Mouse (Mus musculus) MEL (cell line): Measurements from ENCODE around the gene Spata21. TPM values are rescaled to one million over a fixed set of nuclear protein-coding genes. Genes with fewer than 3 reads are reported as not detected.

ENCODE experiments used
- DNase-seq: peaks from one replicate; pipeline ENCODE4 v3.0.0; 2011; ENCODE audit warnings: low read depth, low spot score
- H3K27ac ChIP-seq: 2 replicates; pipeline ENCODE4 v1.5.1; 2012; ENCODE audit warnings: low read depth, mild to moderate bottlenecking, control low read depth, low read length, moderate library complexity; ENCODE audit not compliant: control insufficient read depth
- H3K27me3 ChIP-seq, 2 experiments: fragments of 150-350 bp in 1 of 2; sonication (generic) in 1 of 2; 2 replicates each; pipeline ENCODE4 v1.6.1; 2012; ENCODE audit warnings: low read length in 2 of 2, mild to moderate bottlenecking in 2 of 2, improper control_type of control experiment in 1 of 2, moderate library complexity in 1 of 2; ENCODE audit not compliant: insufficient read depth in 2 of 2, control insufficient read depth in 1 of 2
- H3K36me3 ChIP-seq, 2 experiments: 2 replicates each; pipeline ENCODE4 v1.6.1; 2012 to 2014; ENCODE audit warnings: low read length in 2 of 2, improper control_type of control experiment in 1 of 2, inconsistent platforms in 1 of 2, mild to moderate bottlenecking in 1 of 2; ENCODE audit not compliant: insufficient read depth in 2 of 2, control insufficient read depth in 1 of 2
- H3K4me1 ChIP-seq, 2 experiments: fragments of 150-350 bp in 1 of 2; sonication (generic) in 1 of 2; 2 replicates each; pipeline ENCODE4 v1.6.1; 2012; ENCODE audit warnings: low read length in 2 of 2, improper control_type of control experiment in 1 of 2, mild to moderate bottlenecking in 1 of 2; ENCODE audit not compliant: insufficient read depth in 2 of 2, control insufficient read depth in 1 of 2
- H3K4me3 ChIP-seq, 2 experiments: fragments of 150-350 bp in 1 of 2; sonication (generic) in 1 of 2; 2 replicates each; pipeline ENCODE4 v1.5.1; 2012; ENCODE audit warnings: low read depth in 2 of 2, low read length in 2 of 2, mild to moderate bottlenecking in 2 of 2, moderate library complexity in 2 of 2, control low read depth in 1 of 2, improper control_type of control experiment in 1 of 2; ENCODE audit not compliant: control insufficient read depth in 1 of 2, insufficient read depth in 1 of 2
- H3K79me2 ChIP-seq: 2 replicates; pipeline ENCODE4 v1.6.1; 2012; ENCODE audit warnings: mild to moderate bottlenecking, low read length, moderate library complexity; ENCODE audit not compliant: control insufficient read depth, poor library complexity, insufficient read depth
- H3K9ac ChIP-seq: 2 replicates; pipeline ENCODE4 v1.6.1; 2012; ENCODE audit warnings: low read depth, mild to moderate bottlenecking, control low read depth, low read length, moderate library complexity; ENCODE audit not compliant: control insufficient read depth, poor library complexity, severe bottlenecking
- H3K9me3 ChIP-seq: fragments of 150-350 bp; sonication (generic); replicated peaks from 2 replicates; pipeline ENCODE4 v1.6.1; 2012; ENCODE audit warnings: mild to moderate bottlenecking, low read length, improper control_type of control experiment, moderate library complexity; ENCODE audit not compliant: insufficient read depth
- CHD1 ChIP-seq: IDR thresholded peaks from 2 replicates; pipeline ENCODE4 v1.6.1; 2012; ENCODE audit warnings: low read depth, mild to moderate bottlenecking, inconsistent platforms, low read length, improper control_type of control experiment
- EP300 ChIP-seq, 2 experiments: IDR thresholded peaks; 2 replicates each; pipeline ENCODE4 v1.6.1; 2011; ENCODE audit warnings: improper control_type of control experiment in 2 of 2, low read length in 2 of 2, low read depth in 1 of 2, mild to moderate bottlenecking in 1 of 2
- ETS1 ChIP-seq: IDR thresholded peaks from 2 replicates; pipeline ENCODE4 v1.6.1; 2012; ENCODE audit warnings: low read depth, mild to moderate bottlenecking, inconsistent platforms, low read length, improper control_type of control experiment, moderate library complexity
- GABPA ChIP-seq: IDR thresholded peaks from 2 replicates; pipeline ENCODE4 v1.6.1; 2012; ENCODE audit warnings: low read depth, mild to moderate bottlenecking, inconsistent platforms, low read length, improper control_type of control experiment, moderate library complexity
- KAT2A ChIP-seq: conservative IDR thresholded peaks from 2 replicates; pipeline ENCODE4 v1.6.1; 2012; ENCODE audit warnings: low read depth, low read length, improper control_type of control experiment, inconsistent platforms
- MAX ChIP-seq: IDR thresholded peaks from 2 replicates; pipeline ENCODE4 v1.6.1; 2011; ENCODE audit warnings: low read length, improper control_type of control experiment
- MAZ ChIP-seq: IDR thresholded peaks from 2 replicates; pipeline ENCODE4 v1.6.1; 2012; ENCODE audit warnings: low read depth, mild to moderate bottlenecking, inconsistent platforms, low read length, improper control_type of control experiment
- MEF2A ChIP-seq: IDR thresholded peaks from 2 replicates; pipeline ENCODE4 v1.6.1; 2014; ENCODE audit warnings: low read depth, mild to moderate bottlenecking, inconsistent platforms, low read length, improper control_type of control experiment; ENCODE audit not compliant: poor library complexity, insufficient replicate concordance, severe bottlenecking; ENCODE audit errors: extremely low read depth
- MXI1 ChIP-seq: IDR thresholded peaks from 2 replicates; pipeline ENCODE4 v1.6.1; 2011; ENCODE audit warnings: mild to moderate bottlenecking, low read depth, low read length, improper control_type of control experiment
- NRF1 ChIP-seq: IDR thresholded peaks from 2 replicates; pipeline ENCODE4 v1.6.1; 2014; ENCODE audit warnings: low read depth, mild to moderate bottlenecking, inconsistent platforms, low read length, improper control_type of control experiment, moderate library complexity; ENCODE audit not compliant: poor library complexity, insufficient read depth, severe bottlenecking
- POLR2A ChIP-seq, 2 experiments: IDR thresholded peaks; 2 replicates each; pipeline ENCODE4 v1.6.1; 2011 to 2012; ENCODE audit warnings: low read length in 2 of 2, mild to moderate bottlenecking in 2 of 2, control low read depth in 1 of 2, improper control_type of control experiment in 1 of 2, low read depth in 1 of 2, moderate library complexity in 1 of 2; ENCODE audit not compliant: control insufficient read depth in 1 of 2, insufficient read depth in 1 of 2, poor library complexity in 1 of 2
- RAD21 ChIP-seq: IDR thresholded peaks from 2 replicates; pipeline ENCODE4 v1.6.1; 2011; ENCODE audit warnings: mild to moderate bottlenecking, low read depth, low read length, improper control_type of control experiment
- RCOR1 ChIP-seq: IDR thresholded peaks from 2 replicates; pipeline ENCODE4 v1.6.1; 2012; ENCODE audit warnings: low read depth, mild to moderate bottlenecking, inconsistent platforms, low read length, improper control_type of control experiment
- SIN3A ChIP-seq: IDR thresholded peaks from 2 replicates; pipeline ENCODE4 v1.6.1; 2012; ENCODE audit warnings: low read length, improper control_type of control experiment, inconsistent platforms
- SMC3 ChIP-seq: IDR thresholded peaks from 2 replicates; pipeline ENCODE4 v1.6.1; 2011; ENCODE audit warnings: low read depth, low read length, improper control_type of control experiment
- TAL1 ChIP-seq: IDR thresholded peaks from 2 replicates; pipeline ENCODE4 v1.6.1; 2012; ENCODE audit warnings: mild to moderate bottlenecking, inconsistent platforms, low read length, moderate library complexity, mixed read lengths
- TBP ChIP-seq: IDR thresholded peaks from 2 replicates; pipeline ENCODE4 v1.8.0; 2011; ENCODE audit warnings: low read depth, low read length, improper control_type of control experiment
- TCF12 ChIP-seq: IDR thresholded peaks from 2 replicates; pipeline ENCODE4 v1.6.1; 2014; ENCODE audit warnings: low read depth, mild to moderate bottlenecking, inconsistent platforms, low read length, improper control_type of control experiment, moderate library complexity
- UBTF ChIP-seq: IDR thresholded peaks from 2 replicates; pipeline ENCODE4 v1.6.1; 2012; ENCODE audit warnings: low read depth, mild to moderate bottlenecking, inconsistent platforms, low read length, improper control_type of control experiment, moderate library complexity, borderline replicate concordance; ENCODE audit not compliant: insufficient read depth
- USF1 ChIP-seq: IDR thresholded peaks from 2 replicates; pipeline ENCODE4 v1.6.1; 2014; ENCODE audit warnings: low read depth, mild to moderate bottlenecking, inconsistent platforms, low read length, improper control_type of control experiment, moderate library complexity
- ZMIZ1 ChIP-seq: IDR thresholded peaks from 2 replicates; pipeline ENCODE4 v1.6.1; 2012; ENCODE audit warnings: low read depth, mild to moderate bottlenecking, inconsistent platforms, low read length, improper control_type of control experiment, moderate library complexity
- polyA plus RNA-seq, 2 experiments: library from polyadenylated mRNA; stranded (reverse) in 1 of 2; unstranded in 1 of 2; fragments of >175 nt in 1 of 2; fragments of >200 nt in 1 of 2; gene quantifications; 2 replicates each; pipeline versions ENCODE4 v1.2.1 to v1.2.4; 2012; ENCODE audit warnings: low replicate concordance in 2 of 2, low read depth in 1 of 2; ENCODE audit not compliant: insufficient read length in 2 of 2, insufficient read depth in 1 of 2, missing spikeins in 1 of 2
- total RNA-seq: library from RNA; depleted of rRNA; stranded (reverse); fragments of 300-350 nt; gene quantifications from 2 replicates; pipeline ENCODE4 v1.2.3, GENCODE M21; 2012

Gene Spata21
- total and polyA plus RNA-seq, 3 experiments: not detected

DNA sequence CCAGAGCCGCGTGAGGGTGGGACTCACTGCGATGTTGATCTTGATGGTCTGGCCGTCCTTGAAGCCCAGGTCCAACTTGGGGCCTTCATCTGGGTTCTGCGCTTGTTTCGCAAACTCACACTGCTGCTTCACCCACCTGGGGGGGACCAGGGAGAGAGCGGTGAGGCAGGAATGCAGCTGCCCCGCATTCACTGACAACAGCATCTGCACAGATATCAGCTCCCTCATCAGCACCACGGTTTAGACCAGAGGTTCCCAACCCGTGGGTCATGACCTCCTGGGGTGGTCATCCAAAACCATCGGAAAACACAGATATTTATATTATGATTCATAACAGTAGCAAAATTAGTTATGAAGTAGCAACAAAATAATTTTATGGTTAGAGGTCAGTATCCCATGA, 15.6 kb upstream of the Spata21 start:
- Histone ChIP-seq H3K9ac (no peak overlapping the region), H3K4me3 (no peak overlapping the region), H3K27ac (no peak overlapping the region), H3K79me2 (peaks cover 27% of the 10 kb centered on the region), H3K9me3 (no peaks in the 10 kb centered on the region), H3K36me3 (peaks cover 2 to 33% of the 10 kb centered on the region in 2 experiments; a peak in 3 of 4 replicates), H3K4me1 (peaks cover 10 to 42% of the 10 kb centered on the region in 2 experiments), H3K27me3 (no peaks in the 10 kb centered on the region)
- no peak for DNase-seq
- no peak for TF ChIP-seq MAZ
- TF ChIP-seq MAX: no peak
- TF ChIP-seq ETS1: no peak
- no peak for TF ChIP-seq NRF1
- no peak for TF ChIP-seq RAD21
- TF ChIP-seq MEF2A: no peak
- no peak for TF ChIP-seq RCOR1
- no peak for TF ChIP-seq TBP
- TF ChIP-seq TAL1: no peak
- no peak for TF ChIP-seq UBTF
- no peak for TF ChIP-seq CHD1
- TF ChIP-seq SIN3A: no peak
- no peak for TF ChIP-seq TCF12
- no peak for TF ChIP-seq POLR2A (IDR thresholded peaks at IDR 0.05; ENCODE audit: control insufficient read depth in 1 of 2, insufficient read depth in 1 of 2, low read depth in 1 of 2, low read length in 2 of 2, poor library complexity in 1 of 2)
- TF ChIP-seq SMC3: no peak
- TF ChIP-seq ZMIZ1: no peak
- no peak for TF ChIP-seq USF1
- no peak for TF ChIP-seq KAT2A
- no peak for TF ChIP-seq MXI1

DNA sequence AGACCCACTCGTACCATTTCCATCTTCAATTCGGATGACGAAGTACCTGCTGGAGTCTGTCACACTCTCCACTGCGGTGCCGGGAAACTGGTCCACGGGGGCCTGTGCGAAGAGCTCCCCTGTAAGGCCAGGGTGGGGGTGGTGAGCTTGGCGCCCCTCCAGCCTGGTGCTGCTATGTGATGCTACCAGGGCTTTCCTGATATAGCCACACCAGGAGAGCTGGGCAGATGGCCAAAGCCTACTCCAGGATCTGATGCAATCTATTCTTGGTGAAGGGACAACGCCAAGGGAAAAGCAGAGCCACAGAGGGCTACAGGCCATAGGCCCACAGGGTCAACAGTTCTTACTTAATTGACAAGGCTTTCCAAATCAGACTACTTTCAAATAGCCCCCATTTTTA, 14.5 kb upstream of the Spata21 start:
- Histone ChIP-seq H3K9ac (0 out of 2 replicates have a peak overlapping the region, but pooled peaks have one; percentile 2), H3K27ac (peak overlapping the region; percentile 50), H3K4me1 (peaks cover 10 to 39% of the 10 kb centered on the region in 2 experiments), H3K79me2 (peaks cover 32% of the 10 kb centered on the region), H3K36me3 (peaks cover 2 to 35% of the 10 kb centered on the region in 2 experiments; a peak in 3 of 4 replicates), H3K4me3 (peak overlapping the region in 1 of 2 experiments; percentile 12; a peak in 1 of 4 replicates), H3K9me3 (no peaks in the 10 kb centered on the region), H3K27me3 (no peaks in the 10 kb centered on the region)
- peak; percentile 19; the same call in 1 of the 2 replicates for TF ChIP-seq ETS1
- no peak for TF ChIP-seq GABPA
- TF ChIP-seq UBTF: no peak
- TF ChIP-seq EP300 (IDR thresholded peaks at IDR 0.05; ENCODE audit: low read depth in 1 of 2, low read length in 2 of 2): peak in 1 of 2 experiments; percentile 9; a peak in 1 of 4 replicates
- peak; percentile 34 for DNase-seq
